Mouse (Mus musculus) ES-Bruce4 (cell line): ENCODE results near the gene Rpl19.

Source experiments
- CTCF ChIP-seq: IDR thresholded peaks from one replicate; pipeline ENCODE4 v1.8.1; 2011; ENCODE audit warnings: low read depth, low read length
- EP300 ChIP-seq: IDR thresholded peaks from 2 replicates; pipeline ENCODE4 v1.6.1; 2011; ENCODE audit warnings: low read depth, low read length; ENCODE audit not compliant: insufficient read depth

GRCm38 (mm10) chr11:98001986-98002385 lies 24.5 kb upstream of the Rpl19 start:
- TF ChIP-seq CTCF = no peak
- TF ChIP-seq EP300 = no peak
